In the genomic region with DNA sequence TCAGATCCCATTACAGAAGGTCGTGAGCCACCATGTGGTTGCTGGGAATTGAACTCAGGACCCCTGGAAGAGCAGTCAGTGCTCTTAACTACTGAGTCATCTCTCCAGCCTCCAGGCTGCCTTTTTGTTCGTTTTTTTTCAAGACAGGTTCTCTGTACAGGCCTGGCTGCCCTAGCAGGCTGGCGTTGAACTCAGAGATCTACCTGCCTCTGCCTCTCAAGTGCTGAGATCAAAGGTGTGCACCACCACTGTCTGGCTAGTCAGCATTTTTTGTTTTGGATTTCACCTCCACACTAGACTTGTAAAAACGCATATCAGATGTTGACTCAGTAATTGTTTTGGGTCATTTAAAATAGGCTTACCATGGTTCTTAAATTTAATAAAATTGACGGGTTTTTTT, we compare ENCODE assay signal across 28 mouse cellular contexts.
"Had no signal": no experiment of that assay in that cellular context is flagged by ENCODE, and none has a peak within 500 bp of the region (broad histone marks: within the 10 kb centered on the region; RNA-seq: fewer than 3 reads in every experiment).

No protein-coding gene starts in this region.

- H3K4me3 ChIP-seq: limb, embryonic 10.5 days; limb, embryonic 12.5 days; limb, embryonic 13.5 days; limb, embryonic 15.5 days; liver, embryonic 12.5 days; liver, embryonic 13.5 days; liver, embryonic 15.5 days; lung, embryonic 15.5 days; megakaryocyte, embryonic 14.5 days; midbrain, embryonic 10.5 days; midbrain, embryonic 12.5 days; midbrain, embryonic 13.5 days; midbrain, embryonic 15.5 days; myocyte; neural tube, embryonic 12.5 days had no signal

- H3K9ac ChIP-seq: limb, embryonic 12.5 days; limb, embryonic 13.5 days; limb, embryonic 15.5 days; liver, embryonic 12.5 days; liver, embryonic 13.5 days; liver, embryonic 14.5 days; liver, embryonic 15.5 days; liver, postnatal 0 days; lung, embryonic 14.5 days; lung, embryonic 15.5 days; midbrain, embryonic 12.5 days; midbrain, embryonic 13.5 days; midbrain, embryonic 15.5 days; neural tube, embryonic 12.5 days had no signal

- H3K4me1 ChIP-seq: limb, embryonic 10.5 days; limb, embryonic 12.5 days; limb, embryonic 13.5 days; limb, embryonic 15.5 days; liver, embryonic 12.5 days; liver, embryonic 13.5 days; liver, embryonic 15.5 days; lung, embryonic 15.5 days; megakaryocyte, embryonic 14.5 days; midbrain, embryonic 10.5 days; midbrain, embryonic 12.5 days; midbrain, embryonic 13.5 days; midbrain, embryonic 15.5 days; neural tube, embryonic 12.5 days had no signal

- H3K9me3 ChIP-seq: limb, embryonic 10.5 days; limb, embryonic 12.5 days; limb, embryonic 13.5 days; limb, embryonic 15.5 days; liver, embryonic 12.5 days; liver, embryonic 13.5 days; liver, embryonic 15.5 days; lung, embryonic 15.5 days; megakaryocyte, embryonic 14.5 days; midbrain, embryonic 10.5 days; midbrain, embryonic 12.5 days; midbrain, embryonic 13.5 days; midbrain, embryonic 15.5 days; neural tube, embryonic 12.5 days had no signal

- DNase-seq: left cerebral cortex, postnatal 4 days; liver; liver, embryonic 13.5 days; liver, postnatal 0 days; lung, adult 18-20 months; lung, adult 2 months; lung, embryonic 14.5 days; lung, postnatal 10 days; lung, postnatal 14 days; lung, postnatal 36 days; lung, postnatal 4 days; midbrain, embryonic 14.5 days had no signal

- H3K27ac ChIP-seq: limb, embryonic 10.5 days; limb, embryonic 12.5 days; limb, embryonic 13.5 days; limb, embryonic 15.5 days; liver, embryonic 12.5 days; liver, embryonic 13.5 days; liver, embryonic 14.5 days; liver, embryonic 15.5 days; lung, embryonic 15.5 days; macrophage; midbrain, embryonic 10.5 days; midbrain, embryonic 12.5 days; midbrain, embryonic 13.5 days; midbrain, embryonic 15.5 days; neural tube, embryonic 12.5 days had no signal
